Mouse (Mus musculus) lung, embryonic 15.5 days (tissue): ENCODE results near the gene Fam131a. TPM values are rescaled to one million over a fixed set of nuclear protein-coding genes. Genes with fewer than 3 reads are reported as not detected.

ENCODE experiments used
- ATAC-seq: fragments of 200-750 bp; cut with Nextera tagmentation; 2 replicates; pipeline ENCODE4 v1.8.0; 2017; ENCODE audit warnings: moderate number of reproducible peaks, borderline replicate concordance; ENCODE audit not compliant: low FRiP score, low TSS enrichment; ENCODE audit errors: extremely low read depth
- H3K27ac ChIP-seq: fragments of 300-500 bp; sonication (generic); 2 replicates; pipeline ENCODE4 v1.5.1; 2015; ENCODE audit warnings: moderate library complexity, mild to moderate bottlenecking, inconsistent platforms
- H3K27me3 ChIP-seq: fragments of 300-500 bp; sonication (generic); 2 replicates; pipeline ENCODE4 v1.6.1; 2015; ENCODE audit warnings: inconsistent platforms
- H3K36me3 ChIP-seq: fragments of 300-500 bp; sonication (generic); 2 replicates; pipeline ENCODE4 v1.6.1; 2015; ENCODE audit warnings: inconsistent platforms
- H3K4me1 ChIP-seq: fragments of 300-500 bp; sonication (generic); 2 replicates; pipeline ENCODE4 v1.6.1; 2015; ENCODE audit warnings: inconsistent platforms
- H3K4me2 ChIP-seq: fragments of 300-500 bp; sonication (generic); 2 replicates; pipeline ENCODE4 v1.6.1; 2015; ENCODE audit warnings: inconsistent platforms, mild to moderate bottlenecking, moderate library complexity
- H3K4me3 ChIP-seq: fragments of 300-500 bp; sonication (generic); 2 replicates; pipeline ENCODE4 v1.5.1; 2015; ENCODE audit warnings: mild to moderate bottlenecking, inconsistent platforms
- H3K9ac ChIP-seq: fragments of 300-500 bp; sonication (generic); 2 replicates; pipeline ENCODE4 v1.6.1; 2015; ENCODE audit warnings: inconsistent platforms
- H3K9me3 ChIP-seq: fragments of 300-500 bp; sonication (generic); 2 replicates; pipeline ENCODE4 v1.6.1; 2016; ENCODE audit warnings: inconsistent platforms
- WGBS: fragments of 180-500 bp; shearing (Covaris S2); methylation state at CpG from one replicate; pipeline ENCODE4 v1.1.7; 2015; 5-methylcytosine and 5-hydroxymethylcytosine counted together
- polyA plus RNA-seq: library from polyadenylated mRNA; unstranded; fragments of >200 nt; fragmentation: Nextera tagmentation; extraction: Ambion mirVana; gene quantifications from 2 replicates; pipeline ENCODE4 v1.2.1, GENCODE M21; 2015

Fam131a gene
- polyA plus RNA-seq, 1 experiment from 2014 or later: 6.3 TPM

DNA sequence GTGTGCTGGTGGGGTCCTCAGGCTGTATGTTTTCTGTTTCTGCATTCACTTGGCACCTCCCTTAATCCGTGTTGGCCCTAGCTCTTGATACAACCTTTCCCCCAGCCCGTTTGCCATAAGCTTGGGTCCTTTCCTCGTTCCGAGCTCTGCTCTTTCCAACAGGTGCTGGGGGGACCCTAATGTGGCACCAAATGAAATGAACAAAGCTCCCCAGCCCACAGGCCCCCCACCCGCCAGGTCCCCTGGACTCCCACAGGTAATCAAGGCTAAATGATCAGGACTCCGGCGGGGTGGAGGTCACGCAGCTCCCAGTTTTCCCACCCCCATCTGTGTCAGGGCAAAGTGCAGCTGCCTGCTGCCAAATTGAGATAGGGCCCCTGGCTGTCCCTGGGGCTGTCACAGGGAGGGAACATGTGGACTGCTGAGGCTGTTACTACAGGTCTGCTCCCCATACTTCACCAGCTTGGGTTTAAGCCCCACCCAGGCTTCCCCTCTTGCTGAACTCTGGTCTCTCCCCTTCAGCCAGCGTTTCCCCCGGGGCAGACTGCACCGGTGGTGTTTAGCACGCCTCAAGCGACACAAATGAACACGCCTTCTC is 19.2 kb upstream of the Fam131a start:
- Histone ChIP-seq H3K9me3 (no peaks in the 10 kb centered on the region), H3K4me1 (peaks cover 37% of the 10 kb centered on the region), H3K4me2 (peak overlapping the region; percentile 86), H3K27me3 (no peaks in the 10 kb centered on the region), H3K4me3 (peak overlapping the region; percentile 98), H3K9ac (peak overlapping the region; percentile 93), H3K36me3 (peaks cover 40% of the 10 kb centered on the region), H3K27ac (peak overlapping the region; percentile 96)
- 2% methylated on average over 14 of the region's 14 CpGs for WGBS
- ATAC-seq: no peak

DNA sequence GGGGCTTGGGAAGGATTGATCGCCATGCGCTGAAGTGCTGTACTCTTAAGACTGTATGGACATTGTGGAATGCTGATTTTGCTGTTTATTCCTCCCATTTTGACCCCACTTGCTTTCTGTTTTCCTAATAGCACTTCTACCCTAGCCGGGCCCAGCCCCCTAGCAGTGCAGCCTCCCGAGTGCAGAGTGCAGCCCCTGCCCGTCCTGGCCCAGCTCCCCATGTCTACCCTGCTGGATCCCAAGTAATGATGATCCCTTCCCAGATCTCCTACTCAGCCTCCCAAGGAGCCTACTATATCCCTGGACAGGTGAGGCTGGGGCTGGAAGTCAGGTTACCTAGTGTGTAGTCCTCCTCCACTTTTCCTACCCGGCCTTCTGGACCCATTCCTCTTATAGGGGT is 17.8 kb upstream of the Fam131a start:
- no peak for ATAC-seq
- no peak overlapping the region for H3K27ac ChIP-seq
- H3K9ac ChIP-seq: no peak overlapping the region
- H3K4me2 ChIP-seq: no peak overlapping the region
- H3K27me3 ChIP-seq: no peaks in the 10 kb centered on the region
- no peaks in the 10 kb centered on the region for H3K9me3 ChIP-seq
- peaks cover 37% of the 10 kb centered on the region for H3K4me1 ChIP-seq
- no peak overlapping the region for H3K4me3 ChIP-seq
- 77% methylated on average over 6 of the region's 6 CpGs for WGBS
- peaks cover 53% of the 10 kb centered on the region for H3K36me3 ChIP-seq

DNA sequence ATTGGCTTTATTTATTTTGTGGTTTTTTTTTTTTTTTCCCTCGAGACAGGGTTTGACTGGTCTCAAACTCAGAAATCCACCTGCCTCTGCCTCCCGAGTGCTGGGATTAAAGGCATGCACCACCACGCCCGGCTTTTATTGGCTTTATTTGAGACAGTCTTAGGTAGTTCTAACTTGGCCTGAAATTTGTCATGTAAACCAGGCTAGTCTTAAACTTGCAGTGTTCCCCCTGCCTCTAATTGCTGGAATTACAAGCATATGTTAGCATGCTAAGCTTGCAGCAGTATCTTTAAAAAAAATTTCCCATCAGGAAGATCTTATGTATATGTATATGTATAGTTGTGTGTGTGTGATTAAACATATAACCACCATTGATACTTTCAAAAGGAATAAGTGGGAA is 16.3 kb upstream of the Fam131a start:
- H3K4me1 ChIP-seq: peaks cover 37% of the 10 kb centered on the region
- no peak overlapping the region for H3K9ac ChIP-seq
- WGBS: 78% methylated on average over 4 of the region's 4 CpGs
- H3K36me3 ChIP-seq: peaks cover 68% of the 10 kb centered on the region
- no peaks in the 10 kb centered on the region for H3K27me3 ChIP-seq
- no peak overlapping the region for H3K27ac ChIP-seq
- H3K4me3 ChIP-seq: no peak overlapping the region
- no peak for ATAC-seq
- no peaks in the 10 kb centered on the region for H3K9me3 ChIP-seq
- no peak overlapping the region for H3K4me2 ChIP-seq

DNA sequence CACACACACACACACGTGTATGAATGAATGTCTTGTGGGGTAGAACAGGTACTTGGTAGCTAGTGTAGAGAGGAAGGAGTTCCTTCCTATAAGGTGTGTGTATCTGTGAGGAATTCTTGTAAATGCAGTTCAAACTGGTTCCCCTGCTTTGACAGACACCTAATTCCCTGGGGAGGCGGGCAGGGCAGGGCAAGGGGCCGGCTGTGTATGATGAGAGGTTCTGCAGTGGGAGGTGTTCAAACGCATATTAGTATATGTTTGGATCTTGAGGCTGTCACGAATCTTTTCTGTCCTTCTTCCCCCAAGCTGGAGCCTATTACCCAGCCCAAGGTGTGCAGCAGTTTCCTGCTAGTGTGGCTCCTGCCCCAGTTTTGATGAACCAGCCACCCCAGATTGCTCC is 15.7 kb upstream of the Fam131a start:
- peaks cover 75% of the 10 kb centered on the region for H3K36me3 ChIP-seq
- peak overlapping the region; percentile 3; the same call in 1 of the 2 replicates for H3K9ac ChIP-seq
- no peak overlapping the region for H3K4me3 ChIP-seq
- H3K27me3 ChIP-seq: no peaks in the 10 kb centered on the region
- no peak overlapping the region for H3K4me2 ChIP-seq
- H3K27ac ChIP-seq: no peak overlapping the region
- 85% methylated on average over 5 of the region's 5 CpGs for WGBS
- no peaks in the 10 kb centered on the region for H3K9me3 ChIP-seq
- ATAC-seq: no peak
- H3K4me1 ChIP-seq: peaks cover 32% of the 10 kb centered on the region

DNA sequence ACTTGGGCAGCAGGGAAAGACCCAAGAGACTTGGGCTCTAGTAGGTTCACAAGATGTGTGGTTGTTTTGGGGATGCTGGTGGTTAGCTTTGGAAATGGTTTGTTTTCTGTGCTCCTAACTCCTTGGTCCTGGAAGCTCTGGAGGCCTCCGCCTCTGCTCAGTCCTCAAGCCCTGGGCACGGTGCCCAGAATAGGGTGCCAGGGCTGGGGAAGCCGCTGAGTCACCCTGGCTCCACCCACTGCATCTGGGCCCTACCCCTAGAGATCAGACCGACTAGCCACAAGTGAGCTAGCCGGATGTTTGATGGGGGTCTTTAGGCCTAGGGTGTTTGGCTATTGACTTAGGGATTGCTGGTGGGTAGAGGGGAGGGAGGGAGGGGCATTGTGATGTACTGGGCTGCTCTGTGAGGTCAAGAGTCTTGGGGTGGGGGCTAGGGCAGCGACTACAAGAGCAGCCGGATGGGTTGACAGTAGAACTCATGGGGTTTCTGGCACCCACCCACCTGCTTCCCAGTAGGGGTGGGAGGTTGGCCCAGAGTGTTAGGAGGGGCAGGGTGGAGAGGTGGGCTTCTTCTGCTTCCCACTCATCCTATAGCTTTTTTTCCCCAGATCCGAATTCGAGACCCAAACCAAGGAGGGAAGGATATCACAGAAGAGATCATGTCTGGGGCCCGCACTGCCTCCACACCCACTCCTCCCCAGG is 14.9 kb upstream of the Fam131a start:
- peaks cover 82% of the 10 kb centered on the region for H3K36me3 ChIP-seq
- no peak overlapping the region for H3K4me3 ChIP-seq
- H3K9ac ChIP-seq: peak overlapping the region; percentile 3; the same call in 1 of the 2 replicates
- no peak overlapping the region for H3K4me2 ChIP-seq
- H3K27me3 ChIP-seq: no peaks in the 10 kb centered on the region
- H3K9me3 ChIP-seq: no peaks in the 10 kb centered on the region
- peaks cover 32% of the 10 kb centered on the region for H3K4me1 ChIP-seq
- H3K27ac ChIP-seq: no peak overlapping the region
- peak; percentile 44; the same call in 1 of the 2 replicates for ATAC-seq
- WGBS: 61% methylated on average over 10 of the region's 10 CpGs

DNA sequence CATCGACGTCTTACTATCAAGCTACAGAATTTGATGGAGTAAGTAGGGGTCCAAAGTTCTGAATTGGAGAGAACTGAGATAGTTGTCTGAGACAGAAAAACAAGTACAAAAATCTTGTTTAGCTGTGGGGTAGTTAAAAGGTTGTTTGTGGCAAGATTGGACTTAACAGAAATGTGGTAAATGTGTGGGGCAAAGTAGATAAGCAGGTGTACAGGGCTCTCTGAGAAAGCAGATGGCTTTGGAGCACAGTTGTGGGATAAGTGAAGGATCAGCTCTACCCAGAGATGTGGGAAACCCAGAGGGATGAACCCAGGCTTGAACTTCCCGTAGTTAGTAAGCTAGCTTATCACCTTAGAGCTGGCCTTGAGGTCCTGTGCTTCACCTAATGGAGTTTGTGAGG is 2.3 kb upstream of the Fam131a start:
- Histone ChIP-seq H3K9me3 (no peaks in the 10 kb centered on the region), H3K36me3 (peaks cover 62% of the 10 kb centered on the region), H3K4me2 (no peak overlapping the region), H3K27me3 (no peaks in the 10 kb centered on the region), H3K27ac (no peak overlapping the region), H3K4me1 (peaks cover 29% of the 10 kb centered on the region), H3K4me3 (no peak overlapping the region), H3K9ac (no peak overlapping the region)
- no peak for ATAC-seq
- 83% methylated on average over 3 of the region's 3 CpGs for WGBS

DNA sequence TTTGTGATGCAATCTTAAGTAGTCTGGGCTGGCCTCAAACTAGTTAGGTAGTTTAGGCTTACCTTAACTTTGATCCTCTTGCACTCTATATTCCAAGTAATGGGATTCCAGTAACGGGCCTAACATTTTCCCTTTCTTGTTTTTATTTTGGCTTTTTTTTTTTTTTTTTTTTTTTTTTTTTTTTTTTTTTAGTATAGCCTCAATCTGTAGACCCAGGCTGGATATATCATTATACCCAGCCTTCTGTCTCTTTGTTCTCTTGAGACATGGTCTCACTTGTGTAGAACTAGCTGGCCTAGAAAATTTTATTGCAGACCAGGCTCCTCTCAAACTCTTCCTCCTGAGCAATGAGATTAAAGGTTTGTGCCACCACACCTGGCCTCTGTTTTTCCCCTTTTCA is 1.4 kb upstream of the Fam131a start:
- Histone ChIP-seq H3K9me3 (no peaks in the 10 kb centered on the region), H3K4me2 (no peak overlapping the region), H3K9ac (no peak overlapping the region), H3K4me1 (peaks cover 36% of the 10 kb centered on the region), H3K36me3 (peaks cover 54% of the 10 kb centered on the region), H3K27ac (no peak overlapping the region), H3K27me3 (no peaks in the 10 kb centered on the region), H3K4me3 (no peak overlapping the region)
- ATAC-seq: no peak
- 71% methylated on average over 1 of the region's 1 CpGs for WGBS

DNA sequence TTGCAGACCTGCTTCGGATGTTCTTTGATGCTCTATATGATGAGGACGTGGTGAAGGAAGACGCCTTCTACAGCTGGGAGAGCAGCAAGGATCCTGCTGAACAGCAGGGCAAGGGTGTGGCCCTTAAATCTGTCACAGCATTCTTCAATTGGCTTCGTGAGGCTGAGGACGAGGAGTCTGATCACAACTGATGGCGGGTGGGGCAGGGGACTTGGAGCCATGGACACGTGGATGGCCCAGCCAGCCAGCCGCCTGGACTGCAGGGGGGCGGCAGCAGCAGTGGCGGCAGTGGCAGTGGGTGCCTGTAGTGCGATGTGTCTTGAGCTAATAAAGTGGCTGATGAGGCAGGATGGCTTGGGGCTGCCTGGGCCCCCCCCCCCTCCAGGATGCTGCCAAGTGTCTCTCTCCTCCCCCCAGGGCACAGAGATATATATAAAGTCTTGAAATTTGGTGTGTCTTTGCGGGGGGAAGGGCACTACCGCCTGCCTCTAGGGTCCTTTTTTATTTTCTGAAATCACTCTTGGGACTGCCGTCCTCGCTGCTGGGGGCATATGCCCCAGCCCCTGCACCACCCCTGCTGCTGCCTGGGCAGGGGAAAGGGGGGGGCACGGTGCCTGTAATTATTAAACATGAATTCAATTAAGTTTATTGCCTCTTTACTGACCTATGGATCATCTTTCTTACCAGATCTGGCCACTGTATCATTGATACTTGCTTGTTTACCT is 638 bp upstream of the Fam131a start:
- peaks cover 46% of the 10 kb centered on the region for H3K36me3 ChIP-seq
- peak overlapping the region; percentile 67; the same call in 1 of the 2 replicates for H3K4me3 ChIP-seq
- peaks cover 36% of the 10 kb centered on the region for H3K4me1 ChIP-seq
- no peak overlapping the region for H3K9ac ChIP-seq
- no peaks in the 10 kb centered on the region for H3K9me3 ChIP-seq
- ATAC-seq: no peak
- no peaks in the 10 kb centered on the region for H3K27me3 ChIP-seq
- H3K27ac ChIP-seq: 0 out of 2 replicates have a peak overlapping the region, but pooled peaks have one; percentile 7
- peak overlapping the region; percentile 95 for H3K4me2 ChIP-seq
- 44% methylated on average over 16 of the region's 16 CpGs for WGBS

DNA sequence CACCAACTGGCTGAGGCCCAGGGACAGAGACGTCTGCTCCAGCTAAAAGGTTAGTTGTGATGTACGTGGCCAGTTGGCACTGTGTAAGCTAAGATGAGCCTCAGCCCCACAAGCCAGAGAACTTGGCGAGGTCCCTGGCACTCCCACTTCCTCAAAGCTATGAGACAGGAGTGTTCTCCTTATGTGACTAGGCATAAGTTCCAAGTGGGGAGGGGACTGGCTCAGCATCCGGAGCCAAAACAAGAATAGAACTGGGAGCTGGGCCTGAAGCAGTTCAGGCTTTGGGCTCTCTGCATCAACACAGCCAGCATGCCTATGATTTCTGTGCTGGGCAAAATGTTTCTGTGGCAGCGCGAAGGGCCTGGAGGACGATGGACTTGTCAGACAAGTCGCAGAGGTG is 1.7 kb downstream of the Fam131a start:
- Histone ChIP-seq H3K4me3 (no peak overlapping the region; the same call in 1 of the 2 replicates), H3K36me3 (peaks cover 23% of the 10 kb centered on the region), H3K9me3 (no peaks in the 10 kb centered on the region), H3K27ac (peak overlapping the region; percentile 26; the same call in 1 of the 2 replicates), H3K4me2 (peak overlapping the region; percentile 53; the same call in 1 of the 2 replicates), H3K4me1 (peaks cover 36% of the 10 kb centered on the region), H3K9ac (no peak overlapping the region), H3K27me3 (no peaks in the 10 kb centered on the region)
- WGBS: 67% methylated on average over 8 of the region's 8 CpGs
- no peak for ATAC-seq

DNA sequence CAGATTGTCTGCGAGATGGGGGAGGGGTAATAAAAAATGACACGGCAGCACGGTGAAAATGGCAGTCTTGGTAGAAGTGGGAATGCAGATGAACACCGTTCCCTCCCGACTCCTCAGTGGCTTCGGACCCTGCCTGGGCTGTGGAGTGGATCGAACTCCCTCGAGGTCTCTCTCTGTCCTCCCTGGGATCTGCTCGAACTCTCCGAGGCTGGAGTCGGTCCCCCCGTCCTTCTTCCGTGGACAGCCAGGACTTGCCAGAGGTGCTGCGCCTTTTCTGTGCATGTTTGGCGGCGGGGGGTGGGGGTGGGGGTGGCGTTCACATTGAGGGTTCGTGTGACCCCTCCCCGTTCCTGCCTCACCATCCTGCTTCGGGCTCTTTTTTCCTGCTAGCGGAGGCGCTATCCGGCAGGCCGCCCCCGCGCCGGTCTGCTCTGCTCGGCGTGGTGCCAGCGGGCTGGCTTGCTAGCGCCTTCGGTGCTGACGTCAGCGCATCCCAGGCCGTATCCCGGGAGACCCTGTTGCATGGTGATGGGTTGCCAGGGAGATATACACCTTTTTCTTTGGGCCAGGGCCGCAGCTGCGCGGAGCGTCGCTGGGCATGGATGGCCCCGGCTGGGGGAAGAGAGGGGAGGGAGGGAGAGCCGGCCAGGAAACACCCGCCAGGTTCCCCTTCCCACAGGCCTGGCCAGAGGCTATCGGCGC is 2.7 kb downstream of the Fam131a start:
- peak overlapping the region; percentile 53 for H3K4me2 ChIP-seq
- H3K4me3 ChIP-seq: peak overlapping the region; percentile 28
- peaks cover 14% of the 10 kb centered on the region; the same call in 1 of the 2 replicates for H3K36me3 ChIP-seq
- H3K27ac ChIP-seq: no peak overlapping the region
- 3% methylated on average over 46 of the region's 46 CpGs for WGBS
- no peaks in the 10 kb centered on the region for H3K27me3 ChIP-seq
- H3K9me3 ChIP-seq: no peaks in the 10 kb centered on the region
- H3K9ac ChIP-seq: peak overlapping the region; percentile 14; the same call in 1 of the 2 replicates
- H3K4me1 ChIP-seq: peaks cover 36% of the 10 kb centered on the region
- peak; percentile 32; the same call in 1 of the 2 replicates for ATAC-seq

DNA sequence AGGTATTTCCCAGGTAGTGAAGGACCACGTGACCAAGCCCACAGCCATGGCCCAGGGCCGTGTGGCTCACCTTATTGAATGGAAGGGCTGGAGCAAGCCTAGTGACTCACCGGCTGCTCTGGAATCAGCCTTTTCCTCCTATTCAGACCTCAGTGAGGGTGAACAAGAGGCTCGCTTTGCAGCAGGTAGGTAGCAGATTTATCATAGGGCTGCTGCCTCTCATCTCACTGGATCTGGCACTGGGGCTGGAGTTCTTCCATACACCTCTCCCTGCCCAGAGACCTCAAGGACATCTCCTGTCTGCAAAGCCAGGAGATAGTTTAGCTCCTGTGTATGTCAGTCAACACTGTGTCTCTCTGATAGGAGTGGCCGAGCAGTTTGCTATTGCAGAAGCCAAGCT is 6.2 kb downstream of the Fam131a start:
- Histone ChIP-seq H3K4me1 (peaks cover 33% of the 10 kb centered on the region), H3K4me2 (no peak overlapping the region), H3K4me3 (no peak overlapping the region), H3K27me3 (no peaks in the 10 kb centered on the region), H3K27ac (no peak overlapping the region), H3K9me3 (no peaks in the 10 kb centered on the region), H3K36me3 (no peaks in the 10 kb centered on the region), H3K9ac (no peak overlapping the region)
- no peak for ATAC-seq
- 77% methylated on average over 5 of the region's 5 CpGs for WGBS
